Mouse (Mus musculus) hindbrain, embryonic 13.5 days (tissue): ENCODE results near the gene Ephb2. TPM values are rescaled to one million over a fixed set of nuclear protein-coding genes. Genes with fewer than 3 reads are reported as not detected.

Source experiments
- ATAC-seq: fragments of 200-750 bp; cut with Nextera tagmentation; 2 replicates; pipeline ENCODE4 v1.8.0; 2017; ENCODE audit warnings: moderate TSS enrichment; ENCODE audit not compliant: low FRiP score
- H3K27ac ChIP-seq: fragments of 300-500 bp; sonication (generic); 2 replicates; pipeline ENCODE4 v1.5.1; 2015; ENCODE audit warnings: inconsistent platforms, mild to moderate bottlenecking, moderate library complexity
- H3K27me3 ChIP-seq: fragments of 300-500 bp; sonication (generic); 2 replicates; pipeline ENCODE4 v1.6.1; 2015; ENCODE audit warnings: mild to moderate bottlenecking, inconsistent platforms
- H3K36me3 ChIP-seq: fragments of 300-500 bp; sonication (generic); 2 replicates; pipeline ENCODE4 v1.6.1; 2015; ENCODE audit warnings: mild to moderate bottlenecking, inconsistent platforms
- H3K4me1 ChIP-seq: fragments of 300-500 bp; sonication (generic); replicated peaks from 2 replicates; pipeline ENCODE4 v1.6.1; 2015; ENCODE audit warnings: inconsistent platforms
- H3K4me2 ChIP-seq: fragments of 300-500 bp; sonication (generic); 2 replicates; pipeline ENCODE4 v1.6.1; 2015; ENCODE audit warnings: inconsistent platforms, mild to moderate bottlenecking, moderate library complexity
- H3K4me3 ChIP-seq: fragments of 300-500 bp; sonication (generic); 2 replicates; pipeline ENCODE4 v1.5.1; 2015; ENCODE audit warnings: mild to moderate bottlenecking, inconsistent platforms
- H3K9ac ChIP-seq: fragments of 300-500 bp; sonication (generic); 2 replicates; pipeline ENCODE4 v1.6.1; 2015; ENCODE audit warnings: mild to moderate bottlenecking, inconsistent platforms
- H3K9me3 ChIP-seq: fragments of 300-500 bp; sonication (generic); 2 replicates; pipeline ENCODE4 v1.6.1; 2016; ENCODE audit warnings: inconsistent platforms
- WGBS: fragments of 180-500 bp; shearing (Covaris S2); methylation state at CpG from one replicate; pipeline ENCODE4 v1.1.7; 2015; 5-methylcytosine and 5-hydroxymethylcytosine counted together
- polyA plus RNA-seq: library from polyadenylated mRNA; unstranded; fragments of >200 nt; fragmentation: Nextera tagmentation; extraction: Ambion mirVana; gene quantifications from 2 replicates; pipeline ENCODE4 v1.2.1, GENCODE M21; 2015

Gene Ephb2
- polyA plus RNA-seq, 1 experiment from 2014 or later: 16.5 TPM

GRCm38 (mm10) chr4:136787357-136787756, 48.4 kb downstream of the Ephb2 start:
- Histone ChIP-seq H3K9me3 (no peaks in the 10 kb centered on the region), H3K9ac (no peak overlapping the region; the same call in 1 of the 2 replicates), H3K4me2 (no peak overlapping the region), H3K27me3 (no peaks in the 10 kb centered on the region), H3K4me1 (peaks cover 81% of the 10 kb centered on the region), H3K4me3 (no peak overlapping the region), H3K27ac (peak overlapping the region; percentile 66), H3K36me3 (no peaks in the 10 kb centered on the region)
- ATAC-seq: no peak
- WGBS: 45% methylated on average over 4 of the region's 4 CpGs

- WGBS: 32% methylated on average over 26 of the region's 26 CpGs
Observed at GRCm38 (mm10) chr4:136786453-136787276, 49.1 kb downstream of the Ephb2 start.

GRCm38 (mm10) chr4:136783552-136784150, 52.1 kb downstream of the Ephb2 start:
- WGBS: 26% methylated on average over 22 of the region's 22 CpGs
- H3K4me2 ChIP-seq: no peak overlapping the region
- peaks cover 88% of the 10 kb centered on the region for H3K4me1 ChIP-seq
- H3K36me3 ChIP-seq: no peaks in the 10 kb centered on the region
- peak overlapping the region; percentile 64 for H3K27ac ChIP-seq
- H3K4me3 ChIP-seq: no peak overlapping the region
- peak; percentile 28; the same call in 1 of the 2 replicates for ATAC-seq
- no peaks in the 10 kb centered on the region for H3K27me3 ChIP-seq
- H3K9ac ChIP-seq: 0 out of 2 replicates have a peak overlapping the region, but pooled peaks have one; percentile 19
- H3K9me3 ChIP-seq: no peaks in the 10 kb centered on the region

More at GRCm38 (mm10) chr4:136786453-136787276, 49.1 kb downstream of the Ephb2 start:
- Histone ChIP-seq H3K27ac (peak overlapping the region; percentile 66), H3K9me3 (no peaks in the 10 kb centered on the region), H3K27me3 (no peaks in the 10 kb centered on the region), H3K4me2 (no peak overlapping the region), H3K4me3 (no peak overlapping the region), H3K36me3 (no peaks in the 10 kb centered on the region), H3K4me1 (peaks cover 81% of the 10 kb centered on the region), H3K9ac (no peak overlapping the region)
- peak; percentile 29 for ATAC-seq

- H3K4me1 ChIP-seq: peaks cover 90% of the 10 kb centered on the region
- H3K9me3 ChIP-seq: no peaks in the 10 kb centered on the region
- H3K9ac ChIP-seq: no peak overlapping the region; the same call in 1 of the 2 replicates
- no peak for ATAC-seq
- H3K27me3 ChIP-seq: no peaks in the 10 kb centered on the region
- no peak overlapping the region for H3K4me2 ChIP-seq
- no peak overlapping the region for H3K27ac ChIP-seq
- 100% methylated on average over 1 of the region's 1 CpGs for WGBS
- H3K36me3 ChIP-seq: no peaks in the 10 kb centered on the region
- no peak overlapping the region for H3K4me3 ChIP-seq
Observed at GRCm38 (mm10) chr4:136782579-136782925, 53.2 kb downstream of the Ephb2 start.

GRCm38 (mm10) chr4:136781868-136782578, 53.8 kb downstream of the Ephb2 start:
- H3K9me3 ChIP-seq: no peaks in the 10 kb centered on the region
- peak overlapping the region; percentile 32; the same call in 1 of the 2 replicates for H3K27ac ChIP-seq
- peaks cover 90% of the 10 kb centered on the region for H3K4me1 ChIP-seq
- no peak overlapping the region for H3K4me2 ChIP-seq
- H3K4me3 ChIP-seq: no peak overlapping the region
- no peaks in the 10 kb centered on the region for H3K36me3 ChIP-seq
- no peak for ATAC-seq
- no peaks in the 10 kb centered on the region for H3K27me3 ChIP-seq
- peak overlapping the region; percentile 10; the same call in 1 of the 2 replicates for H3K9ac ChIP-seq
- 87% methylated on average over 13 of the region's 13 CpGs for WGBS

GRCm38 (mm10) chr4:136780201-136780895, 55.4 kb downstream of the Ephb2 start:
- H3K4me2 ChIP-seq: no peak overlapping the region
- H3K4me1 ChIP-seq: peaks cover 85% of the 10 kb centered on the region
- H3K4me3 ChIP-seq: no peak overlapping the region
- 68% methylated on average over 20 of the region's 20 CpGs for WGBS
- H3K9me3 ChIP-seq: no peaks in the 10 kb centered on the region
- H3K36me3 ChIP-seq: no peaks in the 10 kb centered on the region
- H3K27me3 ChIP-seq: no peaks in the 10 kb centered on the region
- ATAC-seq: no peak
- H3K27ac ChIP-seq: no peak overlapping the region; the same call in 1 of the 2 replicates
- H3K9ac ChIP-seq: 0 out of 2 replicates have a peak overlapping the region, but pooled peaks have one; percentile 24

GRCm38 (mm10) chr4:136779156-136779555, 56.6 kb downstream of the Ephb2 start:
- ATAC-seq: no peak
- Histone ChIP-seq H3K4me3 (no peak overlapping the region), H3K9ac (no peak overlapping the region), H3K4me1 (peaks cover 89% of the 10 kb centered on the region), H3K4me2 (no peak overlapping the region), H3K27ac (no peak overlapping the region), H3K9me3 (no peaks in the 10 kb centered on the region), H3K36me3 (no peaks in the 10 kb centered on the region), H3K27me3 (no peaks in the 10 kb centered on the region)
- WGBS: 86% methylated on average over 11 of the region's 11 CpGs

- no peaks in the 10 kb centered on the region for H3K27me3 ChIP-seq
- peak overlapping the region; percentile 35; the same call in 1 of the 2 replicates for H3K9ac ChIP-seq
- H3K4me3 ChIP-seq: no peak overlapping the region
- peaks cover 2% of the 10 kb centered on the region; the same call in 1 of the 2 replicates for H3K36me3 ChIP-seq
- no peak overlapping the region for H3K27ac ChIP-seq
- no peak overlapping the region for H3K4me2 ChIP-seq
- WGBS: 5% methylated on average over 9 of the region's 9 CpGs
- no peaks in the 10 kb centered on the region for H3K9me3 ChIP-seq
- no peak for ATAC-seq
- H3K4me1 ChIP-seq: peaks cover 90% of the 10 kb centered on the region
Observed at GRCm38 (mm10) chr4:136776471-136776892, 59.3 kb downstream of the Ephb2 start.

GRCm38 (mm10) chr4:136775903-136776302, 59.9 kb downstream of the Ephb2 start:
- H3K4me3 ChIP-seq: no peak overlapping the region
- no peaks in the 10 kb centered on the region for H3K9me3 ChIP-seq
- no peak overlapping the region for H3K4me2 ChIP-seq
- no peak overlapping the region for H3K27ac ChIP-seq
- H3K36me3 ChIP-seq: peaks cover 8% of the 10 kb centered on the region
- H3K27me3 ChIP-seq: no peaks in the 10 kb centered on the region
- peaks cover 90% of the 10 kb centered on the region for H3K4me1 ChIP-seq
- no peak overlapping the region for H3K9ac ChIP-seq
- no peak for ATAC-seq
- WGBS: 94% methylated on average over 2 of the region's 2 CpGs

- 29% methylated on average over 3 of the region's 3 CpGs for WGBS
- no peak for ATAC-seq
- peak overlapping the region; percentile 81; the same call in 1 of the 2 replicates for H3K27ac ChIP-seq
- no peak overlapping the region for H3K4me3 ChIP-seq
- no peaks in the 10 kb centered on the region for H3K9me3 ChIP-seq
- peaks cover 24% of the 10 kb centered on the region for H3K36me3 ChIP-seq
- H3K27me3 ChIP-seq: no peaks in the 10 kb centered on the region
- H3K9ac ChIP-seq: no peak overlapping the region
- peaks cover 73% of the 10 kb centered on the region for H3K4me1 ChIP-seq
- no peak overlapping the region for H3K4me2 ChIP-seq
Observed at GRCm38 (mm10) chr4:136774201-136774600, 61.6 kb downstream of the Ephb2 start.

- WGBS: 29% methylated on average over 13 of the region's 13 CpGs
- Histone ChIP-seq H3K27ac (peak overlapping the region; percentile 81), H3K4me2 (no peak overlapping the region), H3K9me3 (no peaks in the 10 kb centered on the region), H3K4me1 (peaks cover 62% of the 10 kb centered on the region), H3K9ac (no peak overlapping the region), H3K4me3 (no peak overlapping the region), H3K36me3 (peaks cover 35% of the 10 kb centered on the region), H3K27me3 (no peaks in the 10 kb centered on the region)
- ATAC-seq: peak; percentile 55
Observed at GRCm38 (mm10) chr4:136772952-136773584, 62.7 kb downstream of the Ephb2 start.
